Mouse (Mus musculus): Measurements from ENCODE around the gene Igbp1b.

Igbp1b gene

DNA sequence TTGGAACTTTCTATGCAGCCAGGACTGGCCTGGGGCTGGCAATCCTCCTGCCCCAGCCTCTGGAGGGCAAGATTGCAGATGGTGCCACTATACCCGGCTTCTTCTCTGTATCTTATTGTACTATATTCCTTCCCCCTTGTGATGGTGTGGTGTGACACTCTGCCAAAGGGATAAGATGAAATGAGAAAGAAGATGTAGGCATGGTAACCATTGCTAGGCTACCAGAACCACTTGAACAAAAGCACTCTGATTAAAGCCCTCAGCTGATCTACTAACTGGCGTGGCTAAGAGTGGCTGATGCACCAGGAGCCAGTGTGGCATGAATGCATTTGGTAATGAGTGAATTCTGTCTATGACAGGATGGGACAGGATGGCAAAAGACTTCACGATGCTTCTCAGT, at the start of gene Igbp1b:
Gene Igbp1b, minus strand, starts transcription at position 29 of the 400 bp plus-strand sequence.
- no peak for ATAC-seq (ENCODE audit: insufficient number of reproducible peaks, low FRiP score, low TSS enrichment)

DNA sequence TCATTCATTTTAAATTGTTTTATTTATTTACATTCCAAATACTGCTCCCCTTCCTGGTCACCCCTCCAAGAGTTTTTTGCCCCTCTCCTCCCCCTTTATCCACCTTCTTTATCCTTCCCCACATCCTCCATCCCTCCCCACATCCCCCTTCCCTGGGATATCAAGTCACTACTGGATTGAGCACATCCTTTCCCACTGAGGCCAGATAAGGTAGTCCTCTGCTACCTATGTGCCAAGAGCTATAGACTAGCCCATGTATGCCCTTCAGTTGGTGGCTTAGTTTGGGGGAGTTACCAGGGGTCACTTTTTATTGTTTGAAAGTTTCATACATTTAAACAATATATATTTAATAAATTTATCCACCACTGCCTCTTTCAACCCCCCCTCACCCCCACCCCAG, 24.6 kb upstream of the Igbp1b start:
- no peak for ATAC-seq (ENCODE audit: insufficient number of reproducible peaks, low FRiP score, low TSS enrichment)

- no peak for ATAC-seq (ENCODE audit: insufficient number of reproducible peaks, low FRiP score, low TSS enrichment)
Observed at GRCm38 (mm10) chr6:138672704-138673141, 14.4 kb upstream of the Igbp1b start.

GRCm38 (mm10) chr6:138665416-138665815, 7.1 kb upstream of the Igbp1b start:
- no peak for ATAC-seq (ENCODE audit: insufficient number of reproducible peaks, low FRiP score, low TSS enrichment)

- no peak for ATAC-seq (ENCODE audit: insufficient number of reproducible peaks, low FRiP score, low TSS enrichment)
Observed at GRCm38 (mm10) chr6:138645604-138646003, 12.7 kb downstream of the Igbp1b start.

DNA sequence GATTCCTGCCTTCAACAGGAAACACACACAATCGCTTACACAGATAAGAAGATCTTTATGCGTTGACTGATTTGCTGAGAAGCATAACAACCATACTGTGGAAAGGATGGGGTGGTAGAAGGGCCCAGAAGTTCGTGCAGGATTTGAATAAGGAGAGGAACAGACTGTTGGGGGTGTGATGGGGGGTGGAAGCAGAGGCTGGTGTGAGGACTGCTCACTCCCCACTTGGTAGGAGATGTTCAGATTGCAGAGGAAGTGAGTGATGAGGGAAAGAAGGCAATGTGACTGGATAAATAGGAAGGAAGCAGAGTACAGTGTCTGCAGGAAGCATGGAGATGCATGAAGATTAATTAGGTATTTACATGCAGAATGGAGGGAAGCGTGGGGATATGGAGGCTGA, 19.0 kb downstream of the Igbp1b start:
- no peak for ATAC-seq (ENCODE audit: insufficient number of reproducible peaks, low FRiP score, low TSS enrichment)

DNA sequence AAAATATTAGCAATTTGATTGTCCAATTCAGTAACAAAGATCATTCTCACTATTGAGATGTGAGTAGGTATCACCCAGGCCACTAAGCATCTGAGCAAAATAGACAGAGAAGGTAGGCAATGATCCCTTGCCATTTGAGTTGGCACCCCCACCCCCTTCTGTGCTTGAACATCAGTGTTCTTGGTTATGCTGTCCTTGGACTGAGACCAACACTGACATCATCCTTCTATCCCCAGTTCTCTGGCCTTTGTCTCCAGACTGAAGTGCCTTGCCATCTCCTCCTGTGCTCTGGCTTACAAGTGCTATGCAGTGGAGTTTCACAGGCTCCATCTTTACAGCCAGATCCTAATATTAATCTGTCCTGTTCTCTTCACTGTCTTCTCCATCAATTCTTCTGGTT, 37.6 kb downstream of the Igbp1b start:
- ATAC-seq (ENCODE audit: insufficient number of reproducible peaks, low FRiP score, low TSS enrichment): no peak

GRCm38 (mm10) chr6:138618396-138618795, 39.9 kb downstream of the Igbp1b start:
- ATAC-seq (ENCODE audit: insufficient number of reproducible peaks, low FRiP score, low TSS enrichment): no peak
